Mouse (Mus musculus) intestine, embryonic 15.5 days (tissue): Measurements from ENCODE around the gene Hivep2. TPM values are rescaled to one million over a fixed set of nuclear protein-coding genes. Genes with fewer than 3 reads are reported as not detected.

Experiments
- ATAC-seq: fragments of 200-750 bp; cut with Nextera tagmentation; 2 replicates; pipeline ENCODE4 v1.8.0; 2017; ENCODE audit warnings: moderate TSS enrichment, moderate library complexity
- H3K27ac ChIP-seq: fragments of 300-500 bp; sonication (generic); 2 replicates; pipeline ENCODE4 v1.5.1; 2015; ENCODE audit warnings: mild to moderate bottlenecking, inconsistent platforms
- H3K27me3 ChIP-seq: fragments of 300-500 bp; sonication (generic); replicated peaks from 2 replicates; pipeline ENCODE4 v1.6.1; 2015; ENCODE audit warnings: inconsistent platforms
- H3K36me3 ChIP-seq: fragments of 300-500 bp; sonication (generic); 2 replicates; pipeline ENCODE4 v1.6.1; 2015; ENCODE audit warnings: inconsistent platforms
- H3K4me1 ChIP-seq: fragments of 300-500 bp; sonication (generic); replicated peaks from 2 replicates; pipeline ENCODE4 v1.6.1; 2015; ENCODE audit warnings: inconsistent platforms
- H3K4me2 ChIP-seq: fragments of 300-500 bp; sonication (generic); replicated peaks from 2 replicates; pipeline ENCODE4 v1.6.1; 2015; ENCODE audit warnings: mild to moderate bottlenecking, inconsistent platforms
- H3K4me3 ChIP-seq: fragments of 300-500 bp; sonication (generic); replicated peaks from 2 replicates; pipeline ENCODE4 v1.5.1; 2015; ENCODE audit warnings: inconsistent platforms
- H3K9ac ChIP-seq: fragments of 300-500 bp; sonication (generic); 2 replicates; pipeline ENCODE4 v1.6.1; 2015; ENCODE audit warnings: inconsistent platforms
- H3K9me3 ChIP-seq: fragments of 300-500 bp; sonication (generic); 2 replicates; pipeline ENCODE4 v1.6.1; 2016; ENCODE audit warnings: inconsistent platforms
- WGBS: fragments of 180-500 bp; shearing (Covaris S2); methylation state at CpG from one replicate; pipeline ENCODE4 v1.1.7; 2015; 5-methylcytosine and 5-hydroxymethylcytosine counted together
- polyA plus RNA-seq: library from polyadenylated mRNA; unstranded; fragments of >200 nt; fragmentation: Nextera tagmentation; extraction: Ambion mirVana; gene quantifications from 2 replicates; pipeline ENCODE4 v1.2.1, GENCODE M21; 2015

The Hivep2 gene
- polyA plus RNA-seq, 1 experiment from 2014 or later: 5.2 TPM

- Histone ChIP-seq H3K4me3 (no peak overlapping the region), H3K4me1 (no peaks in the 10 kb centered on the region), H3K9ac (no peak overlapping the region), H3K27ac (no peak overlapping the region), H3K36me3 (no peaks in the 10 kb centered on the region), H3K9me3 (no peaks in the 10 kb centered on the region), H3K4me2 (no peak overlapping the region), H3K27me3 (no peaks in the 10 kb centered on the region)
- WGBS: 60% methylated on average over 4 of the region's 4 CpGs
- no peak for ATAC-seq
These were observed 208.2 kb downstream of the Hivep2 start for GRCm38 (mm10) chr10:14174124-14174523.

- Histone ChIP-seq H3K4me1 (no peaks in the 10 kb centered on the region), H3K9ac (no peak overlapping the region), H3K4me3 (no peak overlapping the region), H3K4me2 (no peak overlapping the region), H3K9me3 (no peaks in the 10 kb centered on the region), H3K27ac (no peak overlapping the region), H3K36me3 (no peaks in the 10 kb centered on the region), H3K27me3 (no peaks in the 10 kb centered on the region)
- ATAC-seq: no peak
- WGBS: 80% methylated on average over 19 of the region's 19 CpGs
These were observed 213.8 kb downstream of the Hivep2 start for GRCm38 (mm10) chr10:14179424-14180339.

- H3K9me3 ChIP-seq: no peaks in the 10 kb centered on the region
- WGBS: 60% methylated on average over 11 of the region's 11 CpGs
- no peaks in the 10 kb centered on the region for H3K4me1 ChIP-seq
- no peaks in the 10 kb centered on the region for H3K27me3 ChIP-seq
- no peak overlapping the region for H3K27ac ChIP-seq
- no peak overlapping the region for H3K4me2 ChIP-seq
- no peak overlapping the region for H3K4me3 ChIP-seq
- ATAC-seq: no peak
- H3K9ac ChIP-seq: no peak overlapping the region
- no peaks in the 10 kb centered on the region for H3K36me3 ChIP-seq
These were observed 220.6 kb downstream of the Hivep2 start for GRCm38 (mm10) chr10:14186352-14186976.

- H3K27ac ChIP-seq: no peak overlapping the region
- ATAC-seq: no peak
- H3K36me3 ChIP-seq: no peaks in the 10 kb centered on the region
- no peaks in the 10 kb centered on the region for H3K9me3 ChIP-seq
- no peaks in the 10 kb centered on the region for H3K4me1 ChIP-seq
- H3K27me3 ChIP-seq: no peaks in the 10 kb centered on the region
- WGBS: 48% methylated on average over 4 of the region's 4 CpGs
- H3K4me3 ChIP-seq: no peak overlapping the region
- H3K9ac ChIP-seq: no peak overlapping the region
- H3K4me2 ChIP-seq: no peak overlapping the region
These were observed 223.2 kb downstream of the Hivep2 start for GRCm38 (mm10) chr10:14189050-14189449.

- whole genome bisulfite sequencing: 71% methylated on average over 10 of the region's 10 CpGs
- Histone ChIP-seq H3K4me3 (no peak overlapping the region), H3K27ac (no peak overlapping the region), H3K9ac (no peak overlapping the region), H3K4me2 (no peak overlapping the region), H3K27me3 (no peaks in the 10 kb centered on the region), H3K4me1 (no peaks in the 10 kb centered on the region), H3K9me3 (no peaks in the 10 kb centered on the region), H3K36me3 (no peaks in the 10 kb centered on the region)
- ATAC-seq: no peak
These were observed 225.3 kb downstream of the Hivep2 start for GRCm38 (mm10) chr10:14191202-14191601.

GRCm38 (mm10) chr10:14192156-14192555 lies 226.3 kb downstream of the Hivep2 start:
- H3K27me3 ChIP-seq: no peaks in the 10 kb centered on the region
- no peak overlapping the region for H3K4me2 ChIP-seq
- no peak overlapping the region for H3K27ac ChIP-seq
- no peaks in the 10 kb centered on the region for H3K9me3 ChIP-seq
- H3K4me3 ChIP-seq: no peak overlapping the region
- ATAC-seq: no peak
- no peak overlapping the region for H3K9ac ChIP-seq
- WGBS: 73% methylated on average over 4 of the region's 4 CpGs
- H3K4me1 ChIP-seq: no peaks in the 10 kb centered on the region
- no peaks in the 10 kb centered on the region for H3K36me3 ChIP-seq

GRCm38 (mm10) chr10:14193702-14194101 lies 227.8 kb downstream of the Hivep2 start:
- Histone ChIP-seq H3K4me2 (no peak overlapping the region), H3K9ac (no peak overlapping the region), H3K27me3 (no peaks in the 10 kb centered on the region), H3K9me3 (no peaks in the 10 kb centered on the region), H3K4me1 (no peaks in the 10 kb centered on the region), H3K36me3 (no peaks in the 10 kb centered on the region), H3K27ac (no peak overlapping the region), H3K4me3 (no peak overlapping the region)
- ATAC-seq: no peak
- WGBS: 81% methylated on average over 4 of the region's 4 CpGs

GRCm38 (mm10) chr10:14195778-14196650 lies 230.1 kb downstream of the Hivep2 start:
- ATAC-seq: no peak
- H3K9me3 ChIP-seq: no peaks in the 10 kb centered on the region
- no peak overlapping the region for H3K4me2 ChIP-seq
- no peaks in the 10 kb centered on the region for H3K4me1 ChIP-seq
- H3K9ac ChIP-seq: no peak overlapping the region
- no peak overlapping the region for H3K27ac ChIP-seq
- WGBS: 76% methylated on average over 17 of the region's 17 CpGs
- no peaks in the 10 kb centered on the region for H3K36me3 ChIP-seq
- no peak overlapping the region for H3K4me3 ChIP-seq
- no peaks in the 10 kb centered on the region for H3K27me3 ChIP-seq

- no peaks in the 10 kb centered on the region for H3K36me3 ChIP-seq
- H3K4me2 ChIP-seq: no peak overlapping the region
- H3K27ac ChIP-seq: no peak overlapping the region
- no peak overlapping the region for H3K9ac ChIP-seq
- 72% methylated on average over 7 of the region's 7 CpGs for WGBS
- no peaks in the 10 kb centered on the region for H3K9me3 ChIP-seq
- H3K4me3 ChIP-seq: no peak overlapping the region
- no peaks in the 10 kb centered on the region for H3K4me1 ChIP-seq
- no peaks in the 10 kb centered on the region for H3K27me3 ChIP-seq
- ATAC-seq: no peak
These were observed 230.9 kb downstream of the Hivep2 start for GRCm38 (mm10) chr10:14196785-14197184.

- ATAC-seq: no peak
- Histone ChIP-seq H3K27me3 (no peaks in the 10 kb centered on the region), H3K27ac (no peak overlapping the region), H3K9ac (no peak overlapping the region), H3K4me2 (no peak overlapping the region), H3K4me1 (no peaks in the 10 kb centered on the region), H3K36me3 (no peaks in the 10 kb centered on the region), H3K9me3 (no peaks in the 10 kb centered on the region), H3K4me3 (no peak overlapping the region)
- 73% methylated on average over 6 of the region's 6 CpGs for WGBS
These were observed 231.4 kb downstream of the Hivep2 start for GRCm38 (mm10) chr10:14197261-14197660.

- 77% methylated on average over 7 of the region's 7 CpGs for WGBS
These were observed 233.5 kb downstream of the Hivep2 start for GRCm38 (mm10) chr10:14199332-14199731.

GRCm38 (mm10) chr10:14200310-14200709 lies 234.4 kb downstream of the Hivep2 start:
- Histone ChIP-seq H3K9ac (no peak overlapping the region), H3K27ac (no peak overlapping the region), H3K4me2 (no peak overlapping the region), H3K27me3 (no peaks in the 10 kb centered on the region), H3K36me3 (no peaks in the 10 kb centered on the region), H3K9me3 (no peaks in the 10 kb centered on the region), H3K4me1 (no peaks in the 10 kb centered on the region), H3K4me3 (no peak overlapping the region)
- no peak for ATAC-seq
- 8% methylated on average over 2 of the region's 2 CpGs for whole genome bisulfite sequencing

More at GRCm38 (mm10) chr10:14199332-14199731, 233.5 kb downstream of the Hivep2 start:
- no peak overlapping the region for H3K4me2 ChIP-seq
- H3K36me3 ChIP-seq: no peaks in the 10 kb centered on the region
- H3K27ac ChIP-seq: no peak overlapping the region
- no peak overlapping the region for H3K9ac ChIP-seq
- no peak overlapping the region for H3K4me3 ChIP-seq
- ATAC-seq: no peak
- no peaks in the 10 kb centered on the region for H3K9me3 ChIP-seq
- no peaks in the 10 kb centered on the region for H3K4me1 ChIP-seq
- no peaks in the 10 kb centered on the region for H3K27me3 ChIP-seq
